Mouse (Mus musculus): ENCODE data around the gene Scaper.

Scaper gene

GRCm38 (mm10) chr9:55937664-55938617 is at the start of gene Scaper:
Gene Scaper (minus strand): TSS chr9:55938119.
- DNase-seq (ENCODE audit: low spot score): peak; percentile 49

DNA sequence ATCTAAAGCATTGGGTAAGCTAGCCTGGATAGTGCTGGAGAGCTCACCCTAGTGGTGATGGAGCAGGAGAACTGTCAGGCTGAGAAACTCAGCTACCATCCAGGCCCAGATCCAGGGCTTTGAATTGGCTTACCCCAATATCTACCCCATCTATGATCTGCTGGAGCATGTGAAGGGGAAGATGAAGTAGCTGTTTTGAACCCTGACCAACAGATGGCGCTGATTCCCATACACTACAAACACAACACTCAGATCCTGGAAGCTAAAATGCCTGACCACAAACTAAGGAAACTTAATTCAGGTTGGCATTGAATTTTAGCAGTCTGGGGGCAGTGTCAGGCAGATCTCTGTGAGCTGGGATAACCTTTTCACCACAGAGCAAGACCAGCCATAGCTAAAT is 8.9 kb upstream of the Scaper start:
- DNase-seq (ENCODE audit: low spot score): peak; percentile 38

DNA sequence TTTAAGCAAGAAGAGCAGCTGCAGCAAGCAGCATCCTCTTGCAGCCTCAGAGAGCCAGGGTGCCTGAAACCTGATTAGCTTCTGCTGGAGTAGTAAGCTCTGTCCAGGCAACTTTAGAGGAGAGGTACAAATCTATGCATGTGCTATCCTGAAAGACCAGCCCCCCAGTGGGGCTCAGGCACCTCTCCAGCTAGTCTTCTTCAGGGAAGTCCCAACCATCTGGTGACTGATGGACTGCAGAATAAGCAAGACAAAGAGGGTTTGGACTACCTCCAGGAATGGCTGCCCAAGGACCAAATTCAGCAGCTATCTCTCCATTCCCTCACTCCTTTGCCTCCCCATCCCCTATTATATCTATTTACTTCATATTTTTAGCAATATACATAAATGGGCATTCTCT is 3.4 kb upstream of the Scaper start:
- no peak for DNase-seq (ENCODE audit: low spot score)

GRCm38 (mm10) chr9:55938618-55938985 is 683 bp upstream of the Scaper start:
- DNase-seq (ENCODE audit: low spot score): no peak

DNA sequence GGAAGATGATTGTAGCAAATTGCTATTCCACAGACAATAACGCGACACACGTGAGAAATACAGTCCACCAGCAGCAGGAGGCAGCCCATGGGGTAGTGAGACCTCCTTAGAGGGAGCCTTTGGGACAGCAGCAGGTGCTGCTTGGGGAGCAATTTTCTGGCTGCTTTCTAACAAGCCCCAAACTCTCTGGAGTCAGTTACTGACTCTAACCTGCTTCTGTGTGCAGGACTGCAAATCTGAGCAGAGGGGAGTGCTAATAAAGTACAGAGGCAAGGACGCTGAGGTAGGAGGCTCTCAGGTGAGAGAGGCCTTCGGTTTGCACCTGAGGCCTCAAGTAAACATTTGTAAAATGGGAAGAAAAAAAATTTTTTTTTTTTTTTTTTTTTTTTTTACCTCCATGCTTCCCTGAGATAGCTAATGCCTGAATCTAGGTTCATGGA is 675 bp downstream of the Scaper start:
- no peak for DNase-seq (ENCODE audit: low spot score)

- no peak for DNase-seq (ENCODE audit: low spot score)
Measured at GRCm38 (mm10) chr9:55932482-55932881, 5.4 kb downstream of the Scaper start.

DNA sequence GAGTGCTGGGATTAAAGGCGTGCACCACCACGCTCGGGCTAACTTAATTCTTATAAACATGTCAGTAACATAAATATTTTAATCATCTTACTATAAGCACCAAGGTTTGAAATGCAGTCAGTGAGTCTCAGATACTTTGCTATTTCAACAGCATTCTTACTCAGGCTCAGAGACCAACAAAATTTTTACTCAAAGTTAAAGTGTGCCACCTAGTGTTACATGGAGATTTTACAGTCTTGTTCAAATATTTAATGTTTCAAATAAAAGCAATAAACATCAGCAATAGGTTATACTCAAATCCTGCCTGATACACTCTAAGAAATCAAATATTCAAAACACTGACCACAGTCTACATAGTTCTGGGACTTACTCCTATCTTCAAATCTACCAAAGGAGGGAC is 19.3 kb downstream of the Scaper start:
- peak; percentile 55 for DNase-seq (ENCODE audit: low spot score)

DNA sequence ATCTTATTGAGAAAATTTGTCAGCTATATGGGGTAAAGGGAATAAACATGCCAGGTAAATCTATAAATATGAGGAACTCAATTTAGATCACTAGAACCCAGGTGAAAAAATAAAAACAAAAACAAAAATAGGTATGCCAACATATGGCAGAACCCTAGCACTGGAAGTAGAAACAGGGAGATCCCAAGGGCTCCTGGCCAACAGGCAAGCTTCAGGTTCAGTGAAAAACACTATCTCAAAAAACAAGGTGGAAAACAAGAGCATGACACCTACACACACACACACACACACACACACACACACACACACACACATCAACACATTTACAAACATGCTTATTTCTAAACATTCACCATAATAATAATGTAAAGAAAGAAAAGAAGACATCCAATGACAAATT is 21.2 kb downstream of the Scaper start:
- no peak for DNase-seq (ENCODE audit: low spot score)

- DNase-seq (ENCODE audit: low spot score): no peak
Measured at GRCm38 (mm10) chr9:55911481-55911880, 26.4 kb downstream of the Scaper start.

- DNase-seq (ENCODE audit: low spot score): no peak
Measured at GRCm38 (mm10) chr9:55902964-55903363, 35.0 kb downstream of the Scaper start.

DNA sequence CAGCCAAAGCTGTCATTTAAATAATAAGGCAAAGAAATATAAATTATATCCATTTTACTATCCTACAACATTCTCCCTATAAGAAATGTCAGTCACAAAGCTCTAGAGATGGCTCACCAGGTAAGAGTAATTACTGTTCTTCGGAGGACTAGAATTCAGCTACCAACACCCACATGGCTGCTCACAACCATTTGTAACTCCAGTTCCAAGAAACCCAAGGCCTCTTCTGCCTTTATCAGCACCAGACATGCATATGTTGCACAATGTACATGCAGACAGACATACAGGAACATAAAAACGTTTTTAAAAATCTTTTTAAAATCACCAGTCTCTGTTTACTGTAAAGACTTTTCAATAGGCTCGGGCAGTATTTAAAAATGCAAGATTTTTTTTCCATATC is 36.3 kb downstream of the Scaper start:
- DNase-seq (ENCODE audit: low spot score): no peak

DNA sequence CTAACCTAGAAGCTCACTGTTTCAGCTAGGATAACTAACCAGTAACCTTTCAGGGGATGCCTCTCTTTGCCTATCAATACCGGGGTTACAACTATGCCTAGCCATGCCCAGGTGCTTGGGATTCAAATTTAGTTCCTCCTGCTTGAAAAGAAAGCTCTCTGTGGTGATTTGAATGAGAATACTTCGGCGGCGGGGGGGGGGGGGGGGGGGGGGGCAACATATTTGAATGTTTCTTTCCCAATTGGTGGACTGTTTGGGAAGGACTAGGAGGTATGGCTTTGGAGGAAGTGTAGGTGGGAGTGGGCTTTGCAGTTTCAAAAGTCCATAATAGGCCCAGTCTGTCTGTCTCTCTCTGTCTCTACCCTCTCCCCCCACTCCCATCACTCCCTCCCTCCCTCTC is 37.4 kb downstream of the Scaper start:
- DNase-seq (ENCODE audit: low spot score): no peak

- DNase-seq (ENCODE audit: low spot score): no peak
Measured at GRCm38 (mm10) chr9:55878066-55878465, 59.9 kb downstream of the Scaper start.

DNA sequence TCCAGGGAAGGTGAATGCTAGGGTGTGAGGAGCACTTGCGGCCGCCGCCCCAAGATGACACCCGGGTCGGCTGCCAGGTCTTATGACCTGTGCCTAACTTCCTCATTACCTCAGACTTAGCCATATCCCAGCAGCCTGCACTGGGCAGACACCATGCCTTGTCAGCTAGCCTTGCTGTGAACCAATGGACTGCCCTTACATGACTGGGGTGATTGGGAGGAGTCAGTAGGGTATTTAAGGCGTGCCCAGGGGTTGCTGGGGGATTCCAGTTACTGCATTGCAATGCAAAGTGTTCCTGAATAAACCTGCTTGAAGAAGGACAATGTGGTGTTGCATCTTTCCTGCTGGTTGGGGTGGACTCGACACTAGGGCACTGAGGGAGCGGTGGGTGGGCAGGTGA is 148.5 kb downstream of the Scaper start:
- no peak for DNase-seq (ENCODE audit: low spot score)

GRCm38 (mm10) chr9:55712016-55712415 is 225.9 kb downstream of the Scaper start:
- no peak for DNase-seq (ENCODE audit: low spot score)

DNA sequence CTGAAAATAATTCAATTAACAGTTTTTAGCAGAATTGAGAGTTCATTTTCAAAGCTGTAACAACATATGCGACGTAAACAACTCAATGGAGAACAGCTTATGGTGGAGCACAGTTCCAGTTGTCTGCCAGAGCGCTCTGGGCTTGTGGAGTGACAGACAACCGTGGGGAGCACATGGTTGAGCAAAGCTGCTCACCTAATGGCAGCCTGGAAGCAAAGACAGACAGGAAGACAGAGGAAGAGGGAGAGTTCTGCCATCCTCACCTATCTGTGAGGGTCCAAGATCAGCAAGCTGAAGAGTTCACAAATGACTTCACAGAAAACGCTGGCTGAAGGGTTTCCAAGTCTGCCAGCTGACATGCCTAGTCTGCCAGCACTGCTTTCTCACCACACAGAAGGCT is 227.4 kb downstream of the Scaper start:
- DNase-seq (ENCODE audit: low spot score): no peak

DNA sequence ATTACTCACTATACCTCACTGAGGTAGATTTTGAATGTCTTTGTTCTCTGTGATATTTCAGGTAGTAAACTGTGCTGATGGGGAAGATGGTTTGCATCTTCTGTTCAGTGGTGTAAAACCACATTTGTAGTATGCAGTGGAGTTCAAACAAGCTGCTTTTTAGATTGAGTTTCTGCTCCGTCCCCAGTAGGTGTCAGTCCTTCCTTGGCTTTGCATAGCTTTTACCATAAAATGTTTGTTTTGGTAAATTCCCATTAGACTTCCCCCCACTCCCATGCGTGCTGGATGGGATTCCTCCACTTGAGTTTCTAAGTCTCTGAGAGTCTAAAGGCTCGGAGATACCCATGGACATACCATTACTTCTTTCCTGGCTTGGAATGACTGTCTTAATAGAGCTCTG is 231.3 kb downstream of the Scaper start:
- DNase-seq (ENCODE audit: low spot score): no peak

DNA sequence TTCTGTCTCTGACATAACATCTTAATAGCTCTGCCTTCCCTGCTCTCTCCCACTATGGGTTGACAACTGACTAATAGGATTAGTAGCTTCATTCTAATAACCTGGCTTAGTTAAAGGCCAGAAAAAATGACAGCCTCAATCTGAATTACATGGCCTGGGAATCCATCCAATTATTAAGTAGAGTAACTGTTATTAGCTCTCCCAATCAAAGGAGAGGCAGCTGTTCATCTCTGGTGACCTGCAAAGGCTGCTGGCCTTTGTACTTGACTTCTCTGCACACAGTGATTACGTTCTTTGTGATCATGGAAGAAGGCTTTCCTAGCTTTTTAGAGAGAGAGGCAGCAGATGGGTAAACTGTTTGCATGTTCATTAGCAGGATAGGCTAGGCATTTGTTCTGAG is 242.6 kb downstream of the Scaper start:
- DNase-seq (ENCODE audit: low spot score): peak; percentile 9

- no peak for DNase-seq (ENCODE audit: low spot score)
Measured at GRCm38 (mm10) chr9:55677099-55677498, 260.8 kb downstream of the Scaper start.

DNA sequence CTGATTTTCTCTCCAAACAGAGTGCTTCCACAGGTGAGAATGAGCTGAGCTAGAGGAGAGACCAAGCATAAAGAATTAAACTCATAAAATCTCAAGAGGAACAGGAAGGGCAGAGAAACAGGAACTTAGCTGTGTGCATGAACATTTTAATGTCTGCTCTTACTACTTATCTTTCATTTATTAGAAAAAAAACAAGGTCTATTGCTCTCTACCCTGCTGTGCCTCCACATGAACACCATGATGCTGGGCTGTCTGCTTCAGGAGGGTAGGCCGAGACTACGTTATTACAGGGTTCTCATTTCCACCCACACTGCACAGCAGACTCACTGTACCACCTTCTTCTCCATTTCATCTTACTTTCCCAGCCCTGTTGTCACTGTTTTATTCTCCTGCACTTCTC is 291.5 kb downstream of the Scaper start:
- no peak for DNase-seq (ENCODE audit: low spot score)

- no peak for DNase-seq (ENCODE audit: low spot score)
Measured at GRCm38 (mm10) chr9:55626990-55627389, 310.9 kb downstream of the Scaper start.

GRCm38 (mm10) chr9:55614711-55615110 is 323.2 kb downstream of the Scaper start:
- no peak for DNase-seq (ENCODE audit: low spot score)

DNA sequence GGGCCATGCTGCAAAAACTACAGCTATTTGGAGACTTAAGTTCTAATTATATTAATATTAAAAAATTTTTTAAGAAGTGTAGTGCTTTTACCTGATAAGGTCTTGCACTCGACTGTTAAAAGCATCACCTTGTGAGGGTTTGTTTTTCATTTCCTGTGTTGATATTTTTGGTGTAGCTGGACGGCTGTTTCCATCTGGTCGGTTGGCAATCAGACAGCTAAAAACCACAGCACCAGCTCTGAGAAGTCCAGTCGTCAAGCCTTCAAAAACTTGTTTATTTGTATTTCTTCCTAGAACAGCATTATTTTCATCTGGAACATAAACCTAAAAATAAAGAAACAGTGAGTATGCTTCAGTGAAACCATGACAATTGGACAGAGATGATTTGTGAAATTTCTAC is 328.2 kb downstream of the Scaper start:
- DNase-seq (ENCODE audit: low spot score): no peak

All from layer of hippocampus, adult 9-10 months (tissue).